Mouse (Mus musculus): ENCODE data around the gene Ppp1r12b. TPM values are rescaled to one million over a fixed set of nuclear protein-coding genes. Genes with fewer than 3 reads are reported as not detected.

The Ppp1r12b gene
- polyA plus RNA-seq, 1 experiment from 2014 or later = 21.2 TPM

DNA sequence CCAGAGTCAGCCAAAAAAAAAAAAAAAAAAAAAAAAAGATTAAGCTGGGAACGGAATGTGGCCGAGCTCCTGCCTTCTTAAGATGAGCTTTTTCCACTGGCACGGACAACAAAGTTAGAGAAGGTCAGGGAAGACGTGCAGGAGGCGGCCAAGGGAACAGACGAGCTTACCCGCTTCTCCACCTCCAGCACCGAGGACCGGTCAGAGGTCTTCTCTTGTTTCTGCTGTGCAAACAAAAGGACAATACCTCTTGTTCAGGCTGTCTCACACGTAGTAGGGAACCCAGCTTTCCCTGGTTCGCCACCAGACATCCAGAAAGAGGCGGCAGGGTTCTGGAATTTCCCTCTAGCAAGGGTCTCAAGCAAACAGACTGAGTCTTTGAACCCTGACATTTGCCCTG, 182.5 kb downstream of the Ppp1r12b start:
- H3K36me3 ChIP-seq (ENCODE audit: control insufficient read depth, insufficient read depth, low read length) = peaks cover 3% of the 10 kb centered on the region; the same call in 1 of the 2 replicates
- H3K4me1 ChIP-seq (ENCODE audit: control insufficient read depth, insufficient read depth, low read length) = 0 out of 2 replicates have a peak, but pooled peaks cover 6% of the 10 kb centered on the region
- no peaks in the 10 kb centered on the region for H3K9me3 ChIP-seq (ENCODE audit: control insufficient read depth, low read length)
- H3K4me3 ChIP-seq (ENCODE audit: low read depth, low read length) = no peak overlapping the region
- no peak overlapping the region for H3K27ac ChIP-seq (ENCODE audit: low read depth, low read length)
- H3K27me3 ChIP-seq (ENCODE audit: control insufficient read depth, insufficient read depth, low read length) = no peaks in the 10 kb centered on the region
- 60% methylated on average over 12 of the region's 12 CpGs for WGBS
- H3K4me2 ChIP-seq (ENCODE audit: low read depth, low read length) = no peak overlapping the region
- no peak overlapping the region for H3K9ac ChIP-seq (replicated peaks; ENCODE audit: low read depth, low read length)
- ATAC-seq (ENCODE audit: low read depth) = no peak

DNA sequence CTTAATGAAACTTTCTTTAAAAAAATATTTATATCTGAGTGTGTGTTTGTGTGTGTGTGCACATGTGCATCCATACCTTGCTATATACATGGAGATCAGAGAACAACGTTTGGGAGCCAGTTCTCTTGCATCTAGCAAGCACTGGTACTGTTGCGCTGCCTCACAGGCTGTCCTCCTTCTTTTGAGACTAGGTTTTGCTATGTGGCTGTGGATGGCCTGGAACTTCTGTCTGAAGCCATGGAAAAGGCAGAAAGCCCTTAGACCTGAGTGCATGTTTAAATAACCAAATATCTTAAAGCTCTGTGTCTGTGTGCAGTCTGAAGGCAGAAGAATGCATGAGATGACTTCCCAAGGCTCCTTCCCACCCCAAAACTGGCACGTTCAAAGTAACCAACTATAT, 182.9 kb downstream of the Ppp1r12b start:
- no peak for ATAC-seq (ENCODE audit: low read depth)
- Histone ChIP-seq H3K4me1 (ENCODE audit: control insufficient read depth, insufficient read depth, low read length) (0 out of 2 replicates have a peak, but pooled peaks cover 6% of the 10 kb centered on the region), H3K9ac (replicated peaks; ENCODE audit: low read depth, low read length) (no peak overlapping the region), H3K36me3 (ENCODE audit: control insufficient read depth, insufficient read depth, low read length) (peaks cover 3% of the 10 kb centered on the region; the same call in 1 of the 2 replicates), H3K4me3 (ENCODE audit: low read depth, low read length) (no peak overlapping the region), H3K27ac (ENCODE audit: low read depth, low read length) (no peak overlapping the region), H3K27me3 (ENCODE audit: control insufficient read depth, insufficient read depth, low read length) (no peaks in the 10 kb centered on the region), H3K4me2 (ENCODE audit: low read depth, low read length) (no peak overlapping the region), H3K9me3 (ENCODE audit: control insufficient read depth, low read length) (no peaks in the 10 kb centered on the region)
- WGBS = 93% methylated on average over 3 of the region's 3 CpGs

DNA sequence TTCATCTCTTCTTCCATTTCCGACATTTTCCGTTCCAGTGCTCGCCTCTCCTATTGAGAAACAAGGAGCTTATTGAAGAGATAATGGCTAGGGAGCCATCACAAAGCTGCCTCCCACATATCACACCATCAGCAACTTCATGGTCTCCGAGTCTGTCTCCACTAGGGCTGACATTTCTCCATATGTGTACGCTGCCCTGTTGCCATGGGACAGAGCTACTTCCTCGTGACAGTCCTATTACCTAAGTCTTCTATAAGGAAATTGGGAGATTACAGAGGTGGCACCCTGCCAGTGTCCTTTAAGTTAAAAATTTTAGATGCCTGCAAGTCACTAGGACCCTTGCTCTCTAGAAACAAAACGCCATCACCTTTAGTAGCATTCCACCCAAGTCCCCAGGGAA, 183.7 kb downstream of the Ppp1r12b start:
- 93% methylated on average over 7 of the region's 7 CpGs for WGBS
- Histone ChIP-seq H3K4me2 (ENCODE audit: low read depth, low read length) (no peak overlapping the region), H3K27ac (ENCODE audit: low read depth, low read length) (no peak overlapping the region), H3K36me3 (ENCODE audit: control insufficient read depth, insufficient read depth, low read length) (peaks cover 2% of the 10 kb centered on the region; the same call in 1 of the 2 replicates), H3K27me3 (ENCODE audit: control insufficient read depth, insufficient read depth, low read length) (no peaks in the 10 kb centered on the region), H3K9me3 (ENCODE audit: control insufficient read depth, low read length) (no peaks in the 10 kb centered on the region), H3K4me1 (ENCODE audit: control insufficient read depth, insufficient read depth, low read length) (0 out of 2 replicates have a peak, but pooled peaks cover 6% of the 10 kb centered on the region), H3K4me3 (ENCODE audit: low read depth, low read length) (no peak overlapping the region), H3K9ac (replicated peaks; ENCODE audit: low read depth, low read length) (no peak overlapping the region)
- no peak for ATAC-seq (ENCODE audit: low read depth)

DNA sequence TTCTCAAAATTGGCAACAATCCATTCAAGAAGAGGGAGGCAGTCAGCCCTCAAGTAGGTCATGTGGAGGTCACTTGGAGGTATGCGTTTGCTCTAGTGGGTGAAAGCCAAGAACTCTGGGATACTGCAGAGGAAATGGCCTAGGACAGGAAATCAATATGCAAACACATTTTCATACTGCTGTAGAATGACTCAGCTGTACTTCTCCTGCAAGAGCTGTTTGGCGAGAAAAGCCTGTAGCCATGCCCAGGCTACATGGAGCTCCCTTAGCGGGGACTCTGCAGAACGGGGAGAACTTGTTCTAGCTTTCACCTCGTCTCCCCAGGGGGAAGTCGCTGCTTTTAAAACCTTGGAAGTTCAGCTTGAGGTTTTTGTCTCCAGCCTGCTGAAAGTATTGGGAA, 184.4 kb downstream of the Ppp1r12b start:
- no peak for ATAC-seq (ENCODE audit: low read depth)
- no peak overlapping the region for H3K4me3 ChIP-seq (ENCODE audit: low read depth, low read length)
- H3K27ac ChIP-seq (ENCODE audit: low read depth, low read length) = no peak overlapping the region
- 0 out of 2 replicates have a peak, but pooled peaks cover 6% of the 10 kb centered on the region for H3K4me1 ChIP-seq (ENCODE audit: control insufficient read depth, insufficient read depth, low read length)
- no peak overlapping the region for H3K4me2 ChIP-seq (ENCODE audit: low read depth, low read length)
- no peaks in the 10 kb centered on the region; the same call in 1 of the 2 replicates for H3K36me3 ChIP-seq (ENCODE audit: control insufficient read depth, insufficient read depth, low read length)
- H3K9me3 ChIP-seq (ENCODE audit: control insufficient read depth, low read length) = no peaks in the 10 kb centered on the region
- no peak overlapping the region for H3K9ac ChIP-seq (replicated peaks; ENCODE audit: low read depth, low read length)
- 74% methylated on average over 6 of the region's 6 CpGs for WGBS
- no peaks in the 10 kb centered on the region for H3K27me3 ChIP-seq (ENCODE audit: control insufficient read depth, insufficient read depth, low read length)

DNA sequence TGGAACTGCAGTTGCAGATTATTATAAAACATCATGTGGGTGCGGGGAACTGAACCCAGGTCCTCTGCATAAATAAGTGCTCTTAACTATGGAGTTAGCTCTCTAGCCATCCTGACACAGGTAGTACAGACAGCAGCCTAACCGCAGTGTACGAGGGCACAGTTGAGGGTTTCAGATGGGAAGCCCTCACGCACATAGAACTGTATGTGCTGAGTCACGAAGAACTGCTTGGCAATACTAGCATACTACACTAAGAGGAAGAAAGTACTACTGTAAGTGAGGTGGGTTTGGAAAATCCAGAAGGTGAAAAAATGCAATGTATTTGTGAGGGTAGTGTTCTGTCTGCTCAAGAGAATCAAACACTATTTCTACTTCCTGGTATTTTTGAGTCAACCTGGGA, 185.4 kb downstream of the Ppp1r12b start:
- 0 out of 2 replicates have a peak, but pooled peaks cover 6% of the 10 kb centered on the region for H3K4me1 ChIP-seq (ENCODE audit: control insufficient read depth, insufficient read depth, low read length)
- H3K4me2 ChIP-seq (ENCODE audit: low read depth, low read length) = no peak overlapping the region
- no peak overlapping the region for H3K4me3 ChIP-seq (ENCODE audit: low read depth, low read length)
- H3K27me3 ChIP-seq (ENCODE audit: control insufficient read depth, insufficient read depth, low read length) = no peaks in the 10 kb centered on the region
- H3K27ac ChIP-seq (ENCODE audit: low read depth, low read length) = no peak overlapping the region
- H3K36me3 ChIP-seq (ENCODE audit: control insufficient read depth, insufficient read depth, low read length) = no peaks in the 10 kb centered on the region
- ATAC-seq (ENCODE audit: low read depth) = no peak
- H3K9ac ChIP-seq (replicated peaks; ENCODE audit: low read depth, low read length) = no peak overlapping the region
- 97% methylated on average over 5 of the region's 5 CpGs for WGBS
- no peaks in the 10 kb centered on the region for H3K9me3 ChIP-seq (ENCODE audit: control insufficient read depth, low read length)

DNA sequence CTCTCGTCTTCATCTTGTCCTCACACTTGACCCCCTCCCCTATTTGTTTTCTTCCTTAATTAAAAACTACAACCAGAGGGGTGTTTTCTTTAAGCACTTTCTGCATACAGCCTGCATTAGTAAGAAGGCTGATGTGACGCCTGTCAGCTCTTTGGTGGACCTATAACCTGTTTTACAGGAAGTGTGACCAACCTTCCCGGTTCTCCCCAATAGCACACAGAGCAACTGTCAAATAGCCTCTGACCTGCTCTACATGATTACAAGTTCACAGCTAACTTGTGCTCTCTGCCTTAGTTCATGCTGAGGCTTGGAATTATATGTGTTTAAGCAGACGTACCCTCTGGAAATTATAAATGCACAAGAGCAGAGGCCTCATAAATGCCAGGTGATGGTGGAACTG, 189.3 kb downstream of the Ppp1r12b start:
- Histone ChIP-seq H3K4me1 (ENCODE audit: control insufficient read depth, insufficient read depth, low read length) (no peaks in the 10 kb centered on the region), H3K27ac (ENCODE audit: low read depth, low read length) (no peak overlapping the region), H3K9ac (replicated peaks; ENCODE audit: low read depth, low read length) (no peak overlapping the region), H3K36me3 (ENCODE audit: control insufficient read depth, insufficient read depth, low read length) (no peaks in the 10 kb centered on the region), H3K4me3 (ENCODE audit: low read depth, low read length) (no peak overlapping the region), H3K27me3 (ENCODE audit: control insufficient read depth, insufficient read depth, low read length) (no peaks in the 10 kb centered on the region), H3K4me2 (ENCODE audit: low read depth, low read length) (no peak overlapping the region), H3K9me3 (ENCODE audit: control insufficient read depth, low read length) (no peaks in the 10 kb centered on the region)
- no peak for ATAC-seq (ENCODE audit: low read depth)
- 83% methylated on average over 4 of the region's 4 CpGs for WGBS

DNA sequence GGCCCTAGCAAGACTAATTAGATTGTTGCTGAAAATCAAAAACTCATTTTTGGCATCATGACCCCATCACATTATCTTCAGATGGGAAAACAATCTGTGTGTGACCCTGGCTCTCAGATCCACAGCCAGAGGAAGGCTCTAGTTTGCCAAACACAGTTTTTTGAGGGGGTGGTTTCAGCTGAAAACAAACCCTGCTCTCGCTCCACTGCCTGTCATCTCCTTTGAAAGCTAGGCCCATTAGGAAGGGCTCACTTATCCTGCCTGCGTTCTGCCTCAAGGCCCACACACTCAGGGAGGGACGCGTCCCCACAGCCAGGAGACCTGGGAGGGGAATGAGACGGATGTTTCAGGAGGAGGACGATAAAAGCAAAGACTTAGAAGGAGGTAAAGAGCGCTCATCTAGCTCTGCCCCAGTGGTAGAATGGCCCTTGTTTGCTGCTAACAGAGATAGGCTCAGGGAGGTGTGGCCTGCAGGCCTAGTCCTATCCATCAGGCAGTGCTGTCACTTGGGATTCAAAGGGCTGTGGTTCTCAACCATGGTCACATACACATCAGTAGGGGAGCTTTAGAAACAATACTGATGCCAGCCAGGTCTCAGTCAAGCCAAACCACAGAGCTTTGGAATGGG, 190.8 kb downstream of the Ppp1r12b start:
- H3K4me2 ChIP-seq (ENCODE audit: low read depth, low read length) = no peak overlapping the region
- H3K27me3 ChIP-seq (ENCODE audit: control insufficient read depth, insufficient read depth, low read length) = no peaks in the 10 kb centered on the region
- H3K27ac ChIP-seq (ENCODE audit: low read depth, low read length) = peak overlapping the region; percentile 8; the same call in 1 of the 2 replicates
- H3K4me3 ChIP-seq (ENCODE audit: low read depth, low read length) = no peak overlapping the region
- no peaks in the 10 kb centered on the region for H3K36me3 ChIP-seq (ENCODE audit: control insufficient read depth, insufficient read depth, low read length)
- H3K9me3 ChIP-seq (ENCODE audit: control insufficient read depth, low read length) = no peaks in the 10 kb centered on the region
- no peaks in the 10 kb centered on the region for H3K4me1 ChIP-seq (ENCODE audit: control insufficient read depth, insufficient read depth, low read length)
- H3K9ac ChIP-seq (replicated peaks; ENCODE audit: low read depth, low read length) = no peak overlapping the region
- 47% methylated on average over 7 of the region's 7 CpGs for WGBS
- no peak for ATAC-seq (ENCODE audit: low read depth)

DNA sequence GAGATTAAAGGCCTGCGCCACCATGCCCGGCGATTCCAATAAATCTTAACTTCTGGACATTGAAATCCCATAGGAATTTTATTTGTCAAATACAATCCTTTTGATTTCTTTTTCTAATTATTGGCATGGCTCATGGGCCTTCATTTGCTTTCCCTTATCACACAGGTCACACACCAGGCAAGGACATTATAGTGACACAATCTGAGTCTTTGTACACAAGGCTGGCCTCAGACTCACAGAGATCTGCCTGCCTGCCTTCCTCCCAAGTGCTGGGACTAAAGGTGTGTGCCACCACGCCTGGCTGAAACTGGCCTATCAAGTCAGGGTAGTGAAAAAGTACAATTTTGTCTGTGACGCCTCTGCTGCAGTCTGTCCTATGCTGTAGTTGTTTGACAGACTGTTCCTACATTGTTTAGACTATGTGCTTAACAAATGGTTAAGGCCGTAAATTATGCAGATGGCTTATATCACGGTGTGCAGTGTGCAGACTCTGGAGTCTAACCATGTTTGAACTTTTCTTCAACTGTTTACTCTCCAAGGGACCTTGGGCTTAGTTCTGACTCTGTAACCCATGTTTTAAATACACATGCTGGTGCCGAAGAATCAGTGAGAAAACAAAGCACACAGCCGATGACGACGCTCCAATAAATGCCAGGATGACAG, 191.8 kb downstream of the Ppp1r12b start:
- no peak for ATAC-seq (ENCODE audit: low read depth)
- Histone ChIP-seq H3K36me3 (ENCODE audit: control insufficient read depth, insufficient read depth, low read length) (no peaks in the 10 kb centered on the region), H3K4me2 (ENCODE audit: low read depth, low read length) (no peak overlapping the region), H3K4me1 (ENCODE audit: control insufficient read depth, insufficient read depth, low read length) (no peaks in the 10 kb centered on the region), H3K27ac (ENCODE audit: low read depth, low read length) (peak overlapping the region; percentile 10; the same call in 1 of the 2 replicates), H3K27me3 (ENCODE audit: control insufficient read depth, insufficient read depth, low read length) (no peaks in the 10 kb centered on the region), H3K9ac (replicated peaks; ENCODE audit: low read depth, low read length) (no peak overlapping the region), H3K4me3 (ENCODE audit: low read depth, low read length) (no peak overlapping the region), H3K9me3 (ENCODE audit: control insufficient read depth, low read length) (no peaks in the 10 kb centered on the region)
- WGBS = 71% methylated on average over 11 of the region's 11 CpGs

DNA sequence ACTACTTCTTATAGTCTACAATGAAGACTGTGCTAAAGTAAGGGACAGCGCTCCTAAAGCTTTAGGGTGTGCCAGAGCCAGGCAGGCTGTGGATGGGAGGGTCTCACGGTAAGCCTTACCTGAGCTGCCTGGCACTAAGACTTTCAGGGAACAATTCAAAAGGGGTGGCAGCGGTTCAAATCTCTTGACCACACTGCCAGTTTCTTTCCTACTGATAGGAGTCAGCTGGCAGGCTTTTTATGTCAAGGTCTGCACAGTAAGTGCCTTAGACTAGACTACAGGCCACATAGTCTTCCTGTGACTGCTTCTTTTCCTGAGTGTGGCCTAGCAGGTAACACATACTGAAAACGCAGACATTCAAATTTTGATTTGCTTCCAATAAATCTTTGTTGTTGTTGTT, 192.5 kb downstream of the Ppp1r12b start:
- no peak overlapping the region for H3K27ac ChIP-seq (ENCODE audit: low read depth, low read length)
- ATAC-seq (ENCODE audit: low read depth) = no peak
- 98% methylated on average over 4 of the region's 4 CpGs for WGBS

More for the DNA sequence above, 192.5 kb downstream of the Ppp1r12b start:
- Histone ChIP-seq H3K4me2 (ENCODE audit: low read depth, low read length) (no peak overlapping the region), H3K4me1 (ENCODE audit: control insufficient read depth, insufficient read depth, low read length) (no peaks in the 10 kb centered on the region), H3K9me3 (ENCODE audit: control insufficient read depth, low read length) (no peaks in the 10 kb centered on the region), H3K36me3 (ENCODE audit: control insufficient read depth, insufficient read depth, low read length) (no peaks in the 10 kb centered on the region), H3K4me3 (ENCODE audit: low read depth, low read length) (no peak overlapping the region), H3K9ac (replicated peaks; ENCODE audit: low read depth, low read length) (no peak overlapping the region), H3K27me3 (ENCODE audit: control insufficient read depth, insufficient read depth, low read length) (no peaks in the 10 kb centered on the region)
